Mouse (Mus musculus) cortical plate, adult 2 months (tissue): ENCODE results near the gene Stpg4.

Experiments
- CTCF ChIP-seq: fragments of 200-500 bp; IDR thresholded peaks from 2 replicates; pipeline ENCODE4 v1.5.1; 2011; ENCODE audit warnings: mild to moderate bottlenecking, control low read depth, low read length; ENCODE audit not compliant: insufficient read depth; ENCODE audit errors: extremely low read depth
- POLR2A ChIP-seq: fragments of 200-500 bp; IDR thresholded peaks from 2 replicates; pipeline ENCODE4 v1.6.1; 2011; ENCODE audit warnings: mild to moderate bottlenecking, low read length, control low read depth; ENCODE audit not compliant: insufficient read depth; ENCODE audit errors: extremely low read depth

- TF ChIP-seq CTCF (no peak), POLR2A (no peak)
Measured at GRCm38 (mm10) chr17:87361132-87361531, 66.4 kb downstream of the Stpg4 start.
